Comparison of ENCODE assay signal across 9 mouse cellular contexts in genomic region chr1:84872939-84873338, GRCm38 (mm10).
"Had no signal": no experiment of that assay in that cellular context is flagged by ENCODE, and none has a peak within 500 bp of the region (broad histone marks: within the 10 kb centered on the region; RNA-seq: fewer than 3 reads in every experiment).

No protein-coding gene starts in this region.

- H3K4me1 ChIP-seq: limb, embryonic 13.5 days; lung, embryonic 15.5 days; midbrain, embryonic 15.5 days; neural tube, embryonic 12.5 days had no signal

- H3K9me3 ChIP-seq: limb, embryonic 13.5 days; liver, embryonic 15.5 days; lung, embryonic 15.5 days; midbrain, embryonic 15.5 days; neural tube, embryonic 12.5 days had no signal

- DNase-seq: left cerebral cortex, postnatal 4 days; lung, postnatal 36 days; thymus, postnatal 4 days had no signal

- H3K4me3 ChIP-seq: limb, embryonic 13.5 days; liver, embryonic 15.5 days; lung, embryonic 15.5 days; midbrain, embryonic 15.5 days; neural tube, embryonic 12.5 days had no signal

- H3K36me3 ChIP-seq: limb, embryonic 13.5 days; liver, embryonic 15.5 days; lung, embryonic 15.5 days; midbrain, embryonic 15.5 days; neural tube, embryonic 12.5 days had no signal

- H3K9ac ChIP-seq: limb, embryonic 13.5 days; liver, embryonic 15.5 days; lung, embryonic 15.5 days; midbrain, embryonic 15.5 days; neural tube, embryonic 12.5 days had no signal

- H3K27ac ChIP-seq: limb, embryonic 13.5 days; liver, embryonic 15.5 days; lung, embryonic 15.5 days; midbrain, embryonic 15.5 days; neural tube, embryonic 12.5 days; stomach, postnatal 0 days had no signal

- H3K4me2 ChIP-seq: limb, embryonic 13.5 days; liver, embryonic 15.5 days; lung, embryonic 15.5 days; midbrain, embryonic 15.5 days; neural tube, embryonic 12.5 days had no signal

- H3K27me3 ChIP-seq: limb, embryonic 13.5 days; liver, embryonic 15.5 days; lung, embryonic 15.5 days; midbrain, embryonic 15.5 days; neural tube, embryonic 12.5 days had no signal

- ATAC-seq: midbrain, embryonic 15.5 days had no signal
